Comparison of ENCODE assay signal across 8 mouse cellular contexts in genomic region chr2:26227788-26228187, GRCm38 (mm10). TPM values are rescaled to one million over a fixed set of nuclear protein-coding genes. Genes with fewer than 3 reads are reported as not detected.
A peak's percentile ranks its signal among the peaks of the same experiment; 100 is the strongest.
DNase-seq lines count a peak whose midpoint lies in the region; ATAC-seq and TF ChIP-seq lines count a peak whose summit lies in the region.

No protein-coding gene starts in this region.

- H3K27me3 ChIP-seq in testis, adult 2 months (ENCODE audit: control insufficient read depth, insufficient read depth, low read length), result no peaks in the 10 kb centered on the region
- H3K27me3 ChIP-seq in forebrain, embryonic 15.5 days, result no peaks in the 10 kb centered on the region
- no peaks in the 10 kb centered on the region for H3K27me3 ChIP-seq in kidney, embryonic 15.5 days
- no peaks in the 10 kb centered on the region for H3K27me3 ChIP-seq in liver, embryonic 14.5 days (ENCODE audit: control insufficient read depth, insufficient read depth, low read length)
- H3K27me3 ChIP-seq in neural tube, embryonic 14.5 days (ENCODE audit: control insufficient read depth, insufficient read depth, low read length), result no peaks in the 10 kb centered on the region

- TF ChIP-seq EP300 in liver, embryonic 14.5 days (IDR thresholded peaks at IDR 0.05; ENCODE audit: low read depth), result no peak

- no peak overlapping the region for H3K4me3 ChIP-seq in testis, adult 2 months (ENCODE audit: control insufficient read depth, low read depth, low read length)
- no peak overlapping the region for H3K4me3 ChIP-seq in forebrain, embryonic 15.5 days
- no peak overlapping the region for H3K4me3 ChIP-seq in kidney, embryonic 15.5 days (replicated peaks)
- no peak overlapping the region for H3K4me3 ChIP-seq in liver, embryonic 14.5 days (ENCODE audit: insufficient read depth in 1 of 2, low read depth in 2 of 2, low read length in 2 of 2)
- H3K4me3 ChIP-seq in neural tube, embryonic 14.5 days (ENCODE audit: low read depth, low read length), result no peak overlapping the region

- H3K9me3 ChIP-seq in forebrain, embryonic 15.5 days, result no peaks in the 10 kb centered on the region
- no peaks in the 10 kb centered on the region for H3K9me3 ChIP-seq in kidney, embryonic 15.5 days (replicated peaks)
- no peaks in the 10 kb centered on the region for H3K9me3 ChIP-seq in liver, embryonic 14.5 days (ENCODE audit: control insufficient read depth, low read length)
- no peaks in the 10 kb centered on the region for H3K9me3 ChIP-seq in neural tube, embryonic 14.5 days (ENCODE audit: control insufficient read depth, low read length)

- H3K4me2 ChIP-seq in forebrain, embryonic 15.5 days (replicated peaks), result no peak overlapping the region
- no peak overlapping the region for H3K4me2 ChIP-seq in kidney, embryonic 15.5 days
- H3K4me2 ChIP-seq in liver, embryonic 14.5 days (ENCODE audit: low read depth), result no peak overlapping the region
- H3K4me2 ChIP-seq in neural tube, embryonic 14.5 days (ENCODE audit: low read depth, low read length), result no peak overlapping the region

- peak; percentile 87 for ATAC-seq in forebrain, embryonic 15.5 days (replicated peaks)
- peak; percentile 66 for ATAC-seq in kidney, embryonic 15.5 days (replicated peaks; ENCODE audit: low FRiP score)
- no peak for ATAC-seq in liver, embryonic 14.5 days (ENCODE audit: insufficient read depth)
- ATAC-seq in neural tube, embryonic 14.5 days (ENCODE audit: low read depth), result peak; percentile 86

- no peak for DNase-seq in testis, postnatal 10 days (ENCODE audit: low spot score)
- peak; percentile 62 to 63 for DNase-seq in cerebellum, adult 18-20 months
- peak; percentile 32 to 40 (median 35) for DNase-seq in liver, embryonic 14.5 days (ENCODE audit: low read depth in 3 of 3, low spot score in 3 of 3)
- DNase-seq in gastrocnemius, postnatal 14 days, result no peak

- intact Hi-C loops in gastrocnemius, postnatal 14 days (cut with DNase I; ENCODE audit: low total_unique reads), result loop anchor here (5.0 to 10.0 kb wide), 2 partner anchors 47 to 75 kb away; no protein-coding TSS in a partner anchor

- H3K4me1 ChIP-seq in testis, adult 2 months (ENCODE audit: control insufficient read depth, insufficient read depth, low read length), result no peaks in the 10 kb centered on the region
- no peaks in the 10 kb centered on the region for H3K4me1 ChIP-seq in forebrain, embryonic 15.5 days
- no peaks in the 10 kb centered on the region for H3K4me1 ChIP-seq in kidney, embryonic 15.5 days
- H3K4me1 ChIP-seq in liver, embryonic 14.5 days (replicated peaks; ENCODE audit: control insufficient read depth in 2 of 2, insufficient read depth in 2 of 2, low read length in 1 of 2), result no peaks in the 10 kb centered on the region
- H3K4me1 ChIP-seq in neural tube, embryonic 14.5 days (ENCODE audit: control insufficient read depth, insufficient read depth, low read length), result no peaks in the 10 kb centered on the region

- H3K36me3 ChIP-seq in testis, adult 2 months (ENCODE audit: control insufficient read depth, insufficient read depth, low read length), result peaks cover 4% of the 10 kb centered on the region
- H3K36me3 ChIP-seq in forebrain, embryonic 15.5 days, result peaks cover 23% of the 10 kb centered on the region
- H3K36me3 ChIP-seq in kidney, embryonic 15.5 days, result peaks cover 20% of the 10 kb centered on the region
- H3K36me3 ChIP-seq in liver, embryonic 14.5 days (replicated peaks; ENCODE audit: control insufficient read depth, insufficient read depth, low read depth), result no peaks in the 10 kb centered on the region
- H3K36me3 ChIP-seq in neural tube, embryonic 14.5 days (ENCODE audit: control insufficient read depth, insufficient read depth, low read length), result peaks cover 4% of the 10 kb centered on the region; the same call in 1 of the 2 replicates

- 68% methylated on average over 1 of the region's 1 CpGs for WGBS in forebrain, embryonic 15.5 days
- 66% methylated on average over 1 of the region's 1 CpGs for WGBS in kidney, embryonic 15.5 days
- 58% methylated on average over 1 of the region's 1 CpGs for WGBS in liver, embryonic 14.5 days (ENCODE audit: insufficient replicate concordance)
- WGBS in neural tube, embryonic 14.5 days, result 68% methylated on average over 1 of the region's 1 CpGs

- peak; percentile 50; the same call in 1 of the 2 replicates for TF ChIP-seq CTCF in testis, adult 2 months (IDR thresholded peaks at IDR 0.05; ENCODE audit: control insufficient read depth, insufficient read depth, insufficient replicate concordance, low read depth, low read length)
- TF ChIP-seq CTCF in liver, embryonic 14.5 days (IDR thresholded peaks at IDR 0.05; ENCODE audit: low read depth), result peak; percentile 88

- H3K9ac ChIP-seq in forebrain, embryonic 15.5 days (replicated peaks), result no peak overlapping the region
- no peak overlapping the region for H3K9ac ChIP-seq in kidney, embryonic 15.5 days
- no peak overlapping the region for H3K9ac ChIP-seq in liver, embryonic 14.5 days (replicated peaks)
- H3K9ac ChIP-seq in neural tube, embryonic 14.5 days (replicated peaks; ENCODE audit: low read depth, low read length), result no peak overlapping the region

- no peak for TF ChIP-seq POLR2A in testis, adult 2 months (IDR thresholded peaks at IDR 0.05; ENCODE audit: control insufficient read depth, low read depth, low read length)

- no peak overlapping the region for H3K27ac ChIP-seq in testis, adult 2 months (ENCODE audit: control insufficient read depth, insufficient read depth, low read depth, low read length)
- H3K27ac ChIP-seq in forebrain, embryonic 15.5 days (replicated peaks), result no peak overlapping the region
- no peak overlapping the region for H3K27ac ChIP-seq in kidney, embryonic 15.5 days
- H3K27ac ChIP-seq in liver, embryonic 14.5 days, result no peak overlapping the region
- no peak overlapping the region for H3K27ac ChIP-seq in neural tube, embryonic 14.5 days (ENCODE audit: low read depth, low read length)

RNA-seq across cellular contexts. Expression of gene Qsox2, which starts 9.5 kb away (rescaled TPM):
- 26.3 and 33.0 TPM in 2 replicates for polyA plus RNA-seq in testis, adult 2 months (2012; rRNA removed)
- polyA plus RNA-seq in forebrain, embryonic 15.5 days (2015; fragmentation: Nextera tagmentation; extraction: Ambion mirVana), result 15.6 and 15.7 TPM in 2 replicates
- polyA plus RNA-seq in kidney, embryonic 15.5 days (2015; fragmentation: Nextera tagmentation; extraction: Ambion mirVana), result 17.5 and 19.6 TPM in 2 replicates
- 4.5 and 4.7 TPM in 2 replicates for polyA plus RNA-seq in liver, embryonic 14.5 days (2012; rRNA removed)
- polyA plus RNA-seq in liver, embryonic 14.5 days (2014; fragmentation: Nextera tagmentation; extraction: Ambion mirVana), result 3.8 and 4.3 TPM in 2 replicates
- polyA plus RNA-seq in neural tube, embryonic 14.5 days (2014; fragmentation: Nextera tagmentation; extraction: Ambion mirVana), result 16.1 and 17.3 TPM in 2 replicates
- total RNA-seq in gastrocnemius, postnatal 14 days (2021), result 1 to 10 TPM; 4.3 to 5.4 TPM

RNA-seq across cellular contexts. Expression of gene Lhx3, which starts 19.7 kb away (rescaled TPM):
- 0.20 and 0.65 TPM in 2 replicates for polyA plus RNA-seq in testis, adult 2 months (2012; rRNA removed)
- 0.10 TPM in 1 of 2 replicates, not detected in the other for polyA plus RNA-seq in forebrain, embryonic 15.5 days (2015; fragmentation: Nextera tagmentation; extraction: Ambion mirVana)
- not detected in 2 replicates for polyA plus RNA-seq in kidney, embryonic 15.5 days (2015; fragmentation: Nextera tagmentation; extraction: Ambion mirVana)
- polyA plus RNA-seq in liver, embryonic 14.5 days (2012; rRNA removed), result 0.02 TPM in 1 of 2 replicates, not detected in the other
- polyA plus RNA-seq in liver, embryonic 14.5 days (2014; fragmentation: Nextera tagmentation; extraction: Ambion mirVana), result not detected in 2 replicates
- 9.1 and 10.1 TPM in 2 replicates for polyA plus RNA-seq in neural tube, embryonic 14.5 days (2014; fragmentation: Nextera tagmentation; extraction: Ambion mirVana)
- not detected for total RNA-seq in gastrocnemius, postnatal 14 days (2021)

Comparison
In these comparisons a context has a peak if more than half of its experiments do, and no peak if none do; other contexts are left out.
1. DNase-seq: peak in cerebellum, adult 18-20 months (2 of 2) and liver, embryonic 14.5 days (3 of 3); none in testis, postnatal 10 days (single experiment) and gastrocnemius, postnatal 14 days (single experiment).